Mouse (Mus musculus) hindbrain, embryonic 14.5 days (tissue): Measurements from ENCODE around the gene Asprv1. TPM values are rescaled to one million over a fixed set of nuclear protein-coding genes. Genes with fewer than 3 reads are reported as not detected.

Source experiments
- ATAC-seq: fragments of 200-750 bp; cut with Nextera tagmentation; 2 replicates; pipeline ENCODE4 v1.8.0; 2017; ENCODE audit warnings: moderate number of reproducible peaks, mild to moderate bottlenecking, moderate TSS enrichment, moderate library complexity; ENCODE audit not compliant: low FRiP score
- DNase-seq: peaks from one replicate; pipeline ENCODE4 v3.0.0-alpha.2; 2015; ENCODE audit warnings: low spot score
- H3K27ac ChIP-seq: fragments of 300-500 bp; sonication (generic); 2 replicates; pipeline ENCODE4 v1.5.1; 2014; ENCODE audit warnings: mild to moderate bottlenecking, moderate library complexity
- H3K27me3 ChIP-seq: fragments of 300-500 bp; sonication (generic); 2 replicates; pipeline ENCODE4 v1.6.1; 2014; ENCODE audit warnings: mild to moderate bottlenecking, low read length, mixed read lengths; ENCODE audit not compliant: control insufficient read depth, insufficient read depth
- H3K36me3 ChIP-seq: fragments of 300-500 bp; sonication (generic); replicated peaks from 2 replicates; pipeline ENCODE4 v1.6.1; 2014; ENCODE audit not compliant: control insufficient read depth, insufficient read depth
- H3K4me1 ChIP-seq: fragments of 300-500 bp; sonication (generic); replicated peaks from 2 replicates; pipeline ENCODE4 v1.6.1; 2014; ENCODE audit warnings: antibody characterized with exemption, low read length, mixed read lengths; ENCODE audit not compliant: control insufficient read depth, insufficient read depth
- H3K4me2 ChIP-seq: fragments of 300-500 bp; sonication (generic); replicated peaks from 2 replicates; pipeline ENCODE4 v1.6.1; 2014; ENCODE audit warnings: mild to moderate bottlenecking, moderate library complexity
- H3K4me3 ChIP-seq: fragments of 300-500 bp; sonication (generic); replicated peaks from 2 replicates; pipeline ENCODE4 v1.5.1; 2014; ENCODE audit warnings: mild to moderate bottlenecking, low read length
- H3K9ac ChIP-seq: fragments of 300-500 bp; sonication (generic); 2 replicates; pipeline ENCODE4 v1.6.1; 2014
- H3K9me3 ChIP-seq: fragments of 300-500 bp; sonication (generic); 2 replicates; pipeline ENCODE4 v1.6.1; 2016; ENCODE audit warnings: low read length; ENCODE audit not compliant: control insufficient read depth
- WGBS: fragments of 180-500 bp; shearing (Covaris S2); extraction: QIAGEN DNeasy Blood & Tissue Kit; methylation state at CpG from one replicate; pipeline ENCODE4 v1.1.7; 2014; 5-methylcytosine and 5-hydroxymethylcytosine counted together
- polyA plus RNA-seq: library from polyadenylated mRNA; unstranded; fragments of >200 nt; fragmentation: Nextera tagmentation; extraction: Ambion mirVana; gene quantifications from 2 replicates; pipeline ENCODE4 v1.2.1, GENCODE M21; 2014

Gene Asprv1
- polyA plus RNA-seq, 1 experiment from 2014 or later = 0.86 TPM

GRCm38 (mm10) chr6:86607471-86607870 lies 20.5 kb upstream of the Asprv1 start:
- 86% methylated on average over 6 of the region's 6 CpGs for WGBS
- Histone ChIP-seq H3K9me3 (no peaks in the 10 kb centered on the region), H3K27me3 (no peaks in the 10 kb centered on the region), H3K4me3 (no peak overlapping the region), H3K36me3 (no peaks in the 10 kb centered on the region), H3K9ac (no peak overlapping the region), H3K4me1 (no peaks in the 10 kb centered on the region), H3K27ac (no peak overlapping the region), H3K4me2 (no peak overlapping the region)
- ATAC-seq (no peak), DNase-seq (no peak)

GRCm38 (mm10) chr6:86609235-86609634 lies 18.7 kb upstream of the Asprv1 start:
- ATAC-seq = no peak
- H3K27me3 ChIP-seq = no peaks in the 10 kb centered on the region
- no peak for DNase-seq
- no peaks in the 10 kb centered on the region for H3K9me3 ChIP-seq
- H3K9ac ChIP-seq = no peak overlapping the region
- 91% methylated on average over 6 of the region's 6 CpGs for WGBS
- H3K4me1 ChIP-seq = no peaks in the 10 kb centered on the region
- H3K4me2 ChIP-seq = no peak overlapping the region
- H3K27ac ChIP-seq = no peak overlapping the region
- H3K4me3 ChIP-seq = no peak overlapping the region
- H3K36me3 ChIP-seq = no peaks in the 10 kb centered on the region

- Histone ChIP-seq H3K4me2 (no peak overlapping the region), H3K4me1 (no peaks in the 10 kb centered on the region), H3K9me3 (no peaks in the 10 kb centered on the region), H3K4me3 (no peak overlapping the region), H3K36me3 (no peaks in the 10 kb centered on the region), H3K27ac (no peak overlapping the region), H3K27me3 (no peaks in the 10 kb centered on the region), H3K9ac (no peak overlapping the region)
- DNase-seq (no peak), ATAC-seq (no peak)
- 66% methylated on average over 5 of the region's 5 CpGs for WGBS
Measured at GRCm38 (mm10) chr6:86610714-86611113, 17.2 kb upstream of the Asprv1 start.

- 98% methylated on average over 4 of the region's 4 CpGs for WGBS
- Histone ChIP-seq H3K9me3 (no peaks in the 10 kb centered on the region), H3K36me3 (no peaks in the 10 kb centered on the region), H3K4me2 (no peak overlapping the region), H3K4me3 (no peak overlapping the region), H3K4me1 (no peaks in the 10 kb centered on the region), H3K27me3 (no peaks in the 10 kb centered on the region), H3K9ac (no peak overlapping the region), H3K27ac (no peak overlapping the region)
- no peak for DNase-seq
- ATAC-seq = no peak
Measured at GRCm38 (mm10) chr6:86615301-86615700, 12.7 kb upstream of the Asprv1 start.

GRCm38 (mm10) chr6:86623201-86623600 lies 4.8 kb upstream of the Asprv1 start:
- H3K27me3 ChIP-seq = no peaks in the 10 kb centered on the region
- no peak for ATAC-seq
- 79% methylated on average over 4 of the region's 4 CpGs for WGBS

GRCm38 (mm10) chr6:86624074-86625030 lies 3.6 kb upstream of the Asprv1 start:
- ATAC-seq = no peak
- DNase-seq = no peak
- no peak overlapping the region for H3K9ac ChIP-seq
- H3K36me3 ChIP-seq = no peaks in the 10 kb centered on the region
- H3K4me2 ChIP-seq = no peak overlapping the region
- no peaks in the 10 kb centered on the region for H3K4me1 ChIP-seq
- 63% methylated on average over 18 of the region's 18 CpGs for WGBS
- no peaks in the 10 kb centered on the region for H3K9me3 ChIP-seq
- no peaks in the 10 kb centered on the region for H3K27me3 ChIP-seq
- H3K27ac ChIP-seq = no peak overlapping the region
- no peak overlapping the region for H3K4me3 ChIP-seq

More at GRCm38 (mm10) chr6:86623201-86623600, 4.8 kb upstream of the Asprv1 start:
- H3K4me3 ChIP-seq = no peak overlapping the region
- H3K9me3 ChIP-seq = no peaks in the 10 kb centered on the region
- DNase-seq = no peak
- no peak overlapping the region for H3K9ac ChIP-seq
- no peaks in the 10 kb centered on the region for H3K36me3 ChIP-seq
- no peak overlapping the region for H3K27ac ChIP-seq
- no peaks in the 10 kb centered on the region for H3K4me1 ChIP-seq
- H3K4me2 ChIP-seq = no peak overlapping the region

- Histone ChIP-seq H3K4me1 (no peaks in the 10 kb centered on the region), H3K9me3 (no peaks in the 10 kb centered on the region), H3K4me3 (no peak overlapping the region), H3K27me3 (no peaks in the 10 kb centered on the region), H3K27ac (no peak overlapping the region), H3K36me3 (no peaks in the 10 kb centered on the region), H3K9ac (no peak overlapping the region), H3K4me2 (no peak overlapping the region)
- DNase-seq = no peak
- WGBS = 58% methylated on average over 3 of the region's 3 CpGs
- no peak for ATAC-seq
Measured at GRCm38 (mm10) chr6:86630141-86630540, 2.2 kb downstream of the Asprv1 start.

- DNase-seq (no peak), ATAC-seq (no peak)
- Histone ChIP-seq H3K4me3 (no peak overlapping the region), H3K4me1 (no peaks in the 10 kb centered on the region), H3K27me3 (no peaks in the 10 kb centered on the region), H3K27ac (no peak overlapping the region), H3K9me3 (no peaks in the 10 kb centered on the region), H3K9ac (no peak overlapping the region), H3K36me3 (no peaks in the 10 kb centered on the region), H3K4me2 (no peak overlapping the region)
- WGBS = 77% methylated on average over 2 of the region's 2 CpGs
Measured at GRCm38 (mm10) chr6:86636495-86636894, 8.5 kb downstream of the Asprv1 start.

- ATAC-seq = no peak
- Histone ChIP-seq H3K4me3 (no peak overlapping the region), H3K27ac (no peak overlapping the region), H3K9ac (no peak overlapping the region), H3K4me2 (no peak overlapping the region), H3K36me3 (no peaks in the 10 kb centered on the region), H3K27me3 (no peaks in the 10 kb centered on the region), H3K9me3 (no peaks in the 10 kb centered on the region), H3K4me1 (no peaks in the 10 kb centered on the region)
- WGBS = 79% methylated on average over 4 of the region's 4 CpGs
- no peak for DNase-seq
Measured at GRCm38 (mm10) chr6:86637171-86637835, 9.3 kb downstream of the Asprv1 start.
